Mouse (Mus musculus) gastrocnemius, postnatal 25 days (tissue): ENCODE measurements around the gene Itsn1. TPM values are rescaled to one million over a fixed set of nuclear protein-coding genes. Genes with fewer than 3 reads are reported as not detected.

Experiments
- DNase-seq: peaks from one replicate; pipeline ENCODE4 v3.0.0; 2022
- total RNA-seq, 2 experiments: library from RNA; stranded (reverse); gene quantifications; 1 replicate in 1 of 2; 2 replicates in 1 of 2; pipeline ENCODE4 v1.2.3; 2021

Gene Itsn1
- total RNA-seq, 2 experiments from 2014 or later: 55.3 to 60.5 TPM

DNA sequence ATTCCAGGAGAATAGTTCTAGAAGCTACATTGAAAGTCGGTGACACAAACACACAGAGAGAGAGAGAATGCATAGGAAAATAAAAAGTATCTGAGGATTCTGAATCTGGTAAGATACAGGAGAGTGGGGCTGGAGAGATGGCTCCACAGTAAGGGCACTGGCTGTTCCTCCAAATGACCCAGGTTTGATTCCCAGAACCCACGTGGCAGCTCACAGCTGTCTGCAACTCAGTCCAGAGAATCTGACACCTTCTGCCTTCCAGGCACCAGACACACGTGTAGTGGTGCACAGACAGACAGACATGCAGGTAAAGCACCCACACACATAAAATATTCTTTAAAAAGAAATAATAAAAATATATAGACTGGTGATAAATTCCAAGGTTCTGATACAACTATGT is 144.6 kb downstream of the Itsn1 start:
- DNase-seq: peak; percentile 48

DNA sequence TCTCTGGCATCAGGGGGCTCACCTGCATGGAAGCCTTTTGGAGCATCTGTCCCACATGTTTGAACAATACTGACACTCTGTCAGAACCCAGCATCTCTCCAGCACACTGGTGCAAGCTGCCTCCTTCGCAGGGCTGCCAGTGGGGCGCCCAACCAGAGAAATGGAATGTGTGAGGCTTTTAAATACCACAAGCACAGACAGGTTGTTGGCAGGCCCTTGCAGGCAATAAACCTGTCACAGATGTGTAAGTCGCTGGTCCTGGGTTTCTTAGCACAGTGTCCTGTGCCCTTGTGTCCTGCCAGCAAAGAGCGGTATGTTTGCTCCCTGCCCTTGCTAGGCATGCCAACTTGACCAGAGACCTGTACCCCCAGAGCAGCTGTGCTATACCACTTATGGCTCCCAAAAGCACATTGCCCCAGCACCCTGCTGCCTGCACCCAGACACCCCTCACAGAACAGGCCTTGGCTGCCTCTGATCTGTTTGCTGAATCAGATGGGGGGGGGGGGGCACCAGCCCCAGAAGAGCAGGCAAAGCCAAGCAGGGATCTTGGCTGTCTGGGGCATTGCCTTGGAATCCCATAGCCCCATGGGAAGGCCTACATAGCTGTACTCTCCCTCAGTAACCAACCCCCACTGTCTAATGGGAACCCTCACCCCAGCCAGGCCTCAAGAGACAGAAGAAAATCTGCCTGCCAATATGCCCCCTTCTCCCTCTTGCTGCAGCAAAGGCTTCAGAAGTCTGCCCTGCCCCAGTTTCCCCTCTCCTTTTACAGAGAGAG is 146.7 kb downstream of the Itsn1 start:
- peak; percentile 84 for DNase-seq

DNA sequence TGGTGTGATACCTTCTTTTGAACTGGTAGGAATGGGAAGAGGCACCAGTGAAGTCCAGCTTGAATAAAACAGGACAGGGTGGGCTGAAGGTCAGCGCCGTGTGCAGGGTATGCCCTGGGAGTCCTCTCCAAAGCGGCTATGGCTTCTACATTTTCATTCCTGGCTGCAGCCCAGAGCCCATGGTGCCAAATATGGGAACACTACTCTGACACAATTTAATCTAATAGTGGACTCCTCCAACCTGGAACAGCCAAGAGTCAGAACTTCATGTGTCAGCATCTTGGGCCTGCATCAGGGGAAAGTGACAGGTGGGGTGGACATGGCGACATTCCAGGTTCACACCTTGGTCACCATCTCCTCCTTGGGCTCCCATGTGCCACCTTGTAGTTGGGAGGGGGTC is 147.4 kb downstream of the Itsn1 start:
- DNase-seq: no peak

DNA sequence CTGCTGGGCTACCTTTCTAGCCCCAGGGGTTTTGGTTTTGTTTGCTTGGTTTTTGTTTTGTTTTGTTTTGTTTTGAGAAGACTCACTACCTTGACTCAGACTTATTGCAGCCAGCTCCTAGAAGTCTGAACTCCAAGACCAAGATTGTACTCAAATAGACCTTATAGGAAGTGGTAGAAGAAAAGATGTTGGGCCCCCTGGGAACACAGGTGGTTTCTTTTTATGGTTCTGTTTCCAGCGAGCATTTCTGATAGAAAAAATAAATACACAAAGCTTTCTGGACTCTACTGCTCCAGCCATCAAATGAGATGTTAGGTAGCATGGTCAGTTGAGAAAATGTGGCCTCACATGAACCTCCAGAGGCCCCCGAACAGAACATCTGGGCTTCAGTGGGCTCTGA is 150.0 kb downstream of the Itsn1 start:
- DNase-seq: no peak

DNA sequence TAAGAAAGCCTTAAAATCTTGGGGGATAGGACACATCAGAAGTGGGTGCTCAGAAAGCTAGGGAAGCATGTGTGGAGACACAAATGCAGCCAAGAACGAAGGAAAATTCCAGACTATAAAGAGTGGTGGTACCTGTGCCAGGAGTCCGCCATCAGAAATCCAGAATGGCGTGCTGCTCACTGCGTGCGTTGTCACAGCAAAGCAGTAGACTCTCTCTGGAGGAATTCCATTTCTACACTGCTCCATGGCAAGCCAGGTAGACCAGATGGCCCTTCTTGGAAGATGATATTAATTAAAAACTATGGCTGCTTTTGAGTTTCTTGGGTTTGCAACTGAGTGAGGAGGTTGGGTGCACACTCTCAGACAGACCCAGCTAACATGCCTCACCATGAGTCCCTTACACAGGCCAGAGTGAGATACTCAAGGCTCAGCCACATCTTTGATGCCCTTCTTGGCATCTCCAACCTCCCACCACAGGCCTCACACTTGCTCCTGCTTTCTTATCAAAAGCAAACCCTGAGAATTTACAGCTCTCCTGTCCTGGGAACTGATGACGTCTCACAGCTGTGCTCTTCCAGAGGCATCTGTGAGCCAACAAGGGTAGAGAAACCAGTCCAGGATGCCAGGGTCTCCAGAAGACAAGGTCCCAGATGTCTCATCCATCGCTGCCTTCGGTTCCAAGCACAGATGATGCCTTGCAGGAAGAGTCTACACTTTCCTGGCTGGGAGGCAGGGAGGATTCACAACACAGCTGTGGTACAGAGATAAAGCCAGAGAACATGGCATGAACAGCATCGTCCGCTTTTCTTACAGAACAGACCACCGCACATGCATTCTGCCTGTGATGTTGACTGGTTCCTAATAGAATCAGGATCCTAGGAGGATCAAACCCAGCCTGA is 152.0 kb downstream of the Itsn1 start:
- DNase-seq: no peak

DNA sequence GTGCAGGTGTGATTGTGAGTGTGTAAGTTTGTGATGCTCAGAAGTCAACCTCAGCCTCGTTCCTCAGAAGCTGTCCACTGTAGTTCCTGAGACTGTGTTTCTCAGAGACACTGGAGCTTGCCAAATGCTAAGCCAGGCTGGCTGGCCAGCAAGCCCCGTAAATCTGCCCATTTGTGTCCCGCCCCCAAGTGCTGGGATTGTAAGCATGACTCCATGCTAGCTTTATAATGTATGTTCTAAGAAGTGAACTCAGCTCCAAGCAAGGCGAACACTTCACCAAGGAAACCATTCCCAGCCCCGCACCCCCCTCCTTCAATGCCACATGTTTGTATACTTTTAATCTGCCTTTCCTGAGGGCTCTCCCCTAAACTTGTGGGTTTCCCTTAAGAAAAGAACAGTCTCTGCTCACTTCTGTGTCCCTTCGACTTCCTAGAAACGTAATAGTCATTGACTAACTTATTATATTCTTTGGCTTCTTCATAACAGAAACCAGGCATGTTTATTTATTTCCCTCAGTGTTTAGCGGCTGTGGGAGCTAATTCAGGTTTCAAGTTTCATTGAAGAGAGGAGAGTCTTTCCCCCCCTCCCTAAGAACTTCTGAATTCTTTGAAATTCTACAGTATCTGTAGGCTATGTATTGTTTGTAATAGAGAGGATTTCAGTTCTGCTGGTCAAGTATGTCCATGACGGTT is 153.2 kb downstream of the Itsn1 start:
- no peak for DNase-seq

DNA sequence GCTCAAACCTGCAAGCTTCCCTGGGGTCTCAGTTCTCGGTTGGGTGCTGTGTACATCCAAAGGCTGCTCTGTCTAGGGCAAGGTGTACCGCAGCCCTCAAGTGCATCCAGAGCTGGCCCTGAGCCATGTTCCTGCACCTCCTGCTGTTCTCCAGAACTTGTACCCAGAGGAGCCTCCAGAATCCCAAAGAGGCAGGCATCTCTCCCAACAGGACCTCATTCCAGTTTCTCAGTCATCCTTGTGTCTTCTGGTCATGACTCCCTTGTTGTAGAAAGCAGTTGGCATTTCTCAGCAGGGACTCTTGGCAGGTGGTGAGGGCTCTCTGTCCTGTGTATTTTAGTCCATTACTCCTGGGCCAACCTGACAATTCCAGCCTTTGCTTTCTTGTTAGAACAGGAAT is 154.6 kb downstream of the Itsn1 start:
- no peak for DNase-seq

DNA sequence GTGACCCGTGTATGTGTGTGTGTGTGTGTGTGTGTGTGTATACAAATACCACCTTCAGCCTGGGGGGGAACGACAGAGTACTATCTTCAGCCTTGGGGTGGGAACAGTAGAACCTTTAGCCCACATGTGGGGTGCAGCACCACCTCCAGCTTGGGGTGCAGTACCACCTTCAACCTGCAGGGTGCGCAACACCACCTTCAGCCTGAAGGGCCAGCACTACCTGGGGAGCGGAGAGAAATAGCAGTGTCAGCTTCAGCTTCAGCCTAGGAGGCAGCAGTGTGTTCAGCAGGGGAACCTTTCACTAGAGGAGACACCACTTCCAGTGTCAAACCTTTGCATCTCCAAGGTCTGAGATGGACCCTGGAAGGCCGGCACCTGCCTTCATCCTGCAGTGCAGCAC is 155.1 kb downstream of the Itsn1 start:
- no peak for DNase-seq

DNA sequence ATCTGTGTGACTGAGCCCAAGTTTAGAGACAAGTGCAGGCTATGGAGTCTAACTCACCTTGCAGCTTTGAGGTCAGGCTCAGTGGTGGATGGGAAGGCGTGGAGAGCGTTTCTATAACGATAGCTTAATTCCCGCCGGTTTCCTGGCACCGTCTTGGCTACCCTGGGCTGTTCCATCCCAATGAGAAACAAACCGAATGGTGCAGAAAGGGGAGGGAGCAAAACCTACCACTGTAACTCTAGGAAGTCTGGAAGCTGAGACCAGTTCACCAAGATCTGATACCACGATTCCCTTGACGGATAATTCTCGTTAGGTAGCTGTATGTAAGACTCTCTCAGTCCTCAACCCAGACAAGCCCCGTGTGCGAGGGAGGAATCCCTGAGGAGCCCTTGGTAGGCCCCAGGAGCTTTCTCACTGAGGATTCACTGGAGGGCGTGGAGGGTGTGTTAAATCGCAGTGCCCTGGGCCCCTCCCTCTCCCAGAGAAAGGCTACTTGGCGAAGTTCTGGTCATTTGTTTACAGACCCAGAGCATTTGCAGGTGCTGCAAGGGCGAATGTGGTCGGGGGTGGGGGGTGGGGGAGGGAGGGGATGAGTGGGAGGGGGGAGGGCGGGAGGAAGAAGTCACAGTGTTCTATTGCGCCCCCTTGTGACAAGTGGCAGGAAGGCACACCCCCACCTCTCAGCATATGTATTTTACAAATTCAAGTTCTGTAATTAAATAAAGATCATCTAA is 156.5 kb downstream of the Itsn1 start:
- DNase-seq: no peak

DNA sequence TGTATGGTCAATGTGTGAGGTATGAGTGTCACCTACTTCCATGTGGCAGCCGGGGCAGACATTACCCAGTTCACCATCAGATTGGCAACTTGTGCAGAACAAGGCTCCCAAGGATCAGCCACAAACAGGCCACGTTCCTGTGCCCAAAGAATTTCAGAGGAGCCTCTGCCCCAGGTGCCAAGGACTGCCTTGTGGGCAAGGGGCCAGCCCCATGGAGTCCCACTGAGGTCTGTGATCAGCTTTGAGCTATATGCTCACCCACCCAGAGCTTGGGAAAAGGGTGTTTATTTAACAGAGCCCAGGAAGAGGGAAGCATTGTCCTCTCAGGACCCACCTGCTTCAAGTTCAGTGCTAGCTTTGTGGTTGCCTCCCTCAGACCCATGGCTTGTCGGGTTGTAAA is 159.3 kb downstream of the Itsn1 start:
- DNase-seq: no peak

DNA sequence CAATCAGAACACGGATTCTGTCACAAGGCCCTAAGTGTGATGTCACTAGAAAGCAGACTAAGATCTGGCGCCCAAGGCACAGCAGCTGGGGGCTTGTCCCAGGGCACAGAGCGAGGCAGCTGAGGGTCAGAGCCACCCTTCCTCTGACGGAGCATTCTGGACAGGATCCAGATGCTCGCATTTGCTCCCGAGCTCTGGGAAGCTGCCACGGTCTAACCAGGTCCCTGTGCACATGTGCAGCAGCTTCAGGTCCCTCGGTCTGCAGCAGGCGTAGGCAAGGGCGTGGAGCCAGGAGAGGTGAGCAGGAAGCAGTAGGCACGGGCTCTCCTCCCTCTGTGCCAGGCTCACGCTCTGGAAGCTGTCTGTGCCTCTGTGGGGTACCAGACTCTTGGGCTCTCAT is 160.8 kb downstream of the Itsn1 start:
- DNase-seq: no peak

DNA sequence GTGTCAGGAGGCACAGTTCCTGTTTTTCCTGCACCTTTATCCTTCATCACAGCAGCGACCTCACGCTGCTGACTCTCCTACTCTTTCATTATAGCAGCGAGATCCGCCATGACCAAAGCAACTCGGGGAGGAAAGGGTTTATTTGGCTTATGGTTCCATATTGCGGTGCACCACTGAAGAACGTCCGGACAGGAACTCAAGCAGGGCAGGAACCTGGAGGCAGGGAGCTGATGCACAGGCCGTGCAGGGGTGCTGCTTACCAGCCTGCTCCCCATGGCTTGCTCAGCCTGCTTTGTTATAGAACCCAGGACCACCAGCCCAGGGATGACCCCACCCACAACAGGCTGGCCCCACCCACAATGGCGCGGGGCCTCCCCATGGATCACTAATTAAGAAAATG is 162.1 kb downstream of the Itsn1 start:
- DNase-seq: no peak

DNA sequence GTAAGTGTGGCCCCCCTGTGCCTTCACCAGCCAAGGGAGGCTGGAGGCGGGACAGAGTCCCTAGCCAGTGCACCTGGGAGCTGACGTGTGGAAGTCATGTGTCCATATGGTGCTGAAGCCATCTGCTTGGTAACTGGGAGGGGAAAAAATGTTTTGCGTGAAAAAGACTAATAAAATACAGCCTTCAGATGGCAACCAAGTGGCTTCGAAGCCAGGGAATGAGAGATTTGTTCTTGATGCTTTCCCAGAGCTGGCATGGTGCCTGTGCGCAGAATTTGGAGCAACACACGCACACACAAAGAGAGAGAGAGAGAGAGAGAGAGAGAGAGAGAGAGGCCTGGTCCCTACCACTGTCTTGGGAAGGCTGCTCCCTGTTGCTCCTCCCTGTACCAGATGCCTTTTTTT is 167.3 kb downstream of the Itsn1 start:
- DNase-seq: no peak

DNA sequence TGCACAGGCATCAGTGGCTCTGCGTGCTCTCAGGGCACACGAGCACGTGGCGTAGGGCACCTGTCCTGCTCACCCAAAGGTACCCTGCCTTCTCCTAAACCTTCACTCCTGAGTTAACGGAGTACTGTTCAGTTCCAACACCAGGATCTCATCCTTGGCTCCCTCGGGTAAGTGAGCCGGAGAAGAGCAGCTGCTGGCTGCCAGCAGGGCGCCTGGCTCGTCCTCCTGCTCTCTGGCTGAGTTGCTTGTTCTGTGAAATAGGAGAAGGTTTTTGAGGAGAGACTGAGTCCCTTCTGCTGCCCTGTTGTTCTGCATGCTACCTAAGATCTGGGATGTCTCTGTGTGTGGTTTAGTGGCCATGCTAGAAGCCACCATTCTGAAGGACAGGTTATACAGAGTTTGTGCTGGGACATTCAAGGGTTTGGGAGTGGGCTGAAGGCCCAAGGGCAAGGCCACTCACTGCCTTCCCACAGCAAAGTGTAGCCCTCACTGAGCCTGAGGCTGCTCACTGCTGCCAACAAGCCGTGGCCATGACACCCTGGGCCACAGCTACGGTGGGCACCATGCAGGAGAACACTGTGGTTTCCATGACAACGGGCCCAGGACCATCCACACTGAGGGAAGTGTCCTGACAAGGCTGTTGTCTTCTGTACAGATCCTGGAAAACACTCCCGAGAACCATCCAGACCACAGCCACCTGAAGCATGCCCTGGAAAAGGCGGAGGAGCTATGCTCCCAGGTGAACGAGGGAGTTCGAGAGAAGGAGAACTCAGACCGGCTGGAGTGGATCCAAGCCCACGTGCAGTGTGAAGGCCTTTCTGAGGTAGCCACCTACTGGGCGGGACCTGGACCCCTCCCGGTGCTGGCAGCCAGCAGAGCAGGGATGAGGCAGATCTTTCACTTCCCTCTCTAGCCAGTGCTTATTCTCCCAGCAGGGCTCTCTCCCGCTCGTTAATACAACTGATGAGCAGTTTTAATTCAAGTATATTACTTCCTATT is 170.1 kb downstream of the Itsn1 start:
- peak; percentile 70 for DNase-seq

DNA sequence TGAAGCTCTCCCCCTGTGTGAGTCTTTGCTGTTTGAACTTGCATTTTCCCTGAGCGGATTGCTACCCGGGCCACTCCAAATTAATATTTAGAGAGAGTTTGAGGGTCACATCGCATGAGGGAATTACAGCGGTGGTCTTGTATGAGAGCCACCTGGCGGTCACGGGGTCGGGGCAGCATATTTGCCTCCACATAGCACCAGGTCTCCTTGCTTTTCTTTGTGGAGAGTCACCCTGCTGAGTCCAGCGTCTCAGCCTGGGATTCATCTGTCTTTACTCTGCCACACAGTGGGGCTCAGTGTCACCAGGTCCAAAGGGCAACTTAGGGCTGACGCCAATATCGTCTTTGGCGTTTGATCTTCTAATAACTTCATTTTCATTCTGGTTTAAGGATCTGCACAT is 171.2 kb downstream of the Itsn1 start:
- no peak for DNase-seq

DNA sequence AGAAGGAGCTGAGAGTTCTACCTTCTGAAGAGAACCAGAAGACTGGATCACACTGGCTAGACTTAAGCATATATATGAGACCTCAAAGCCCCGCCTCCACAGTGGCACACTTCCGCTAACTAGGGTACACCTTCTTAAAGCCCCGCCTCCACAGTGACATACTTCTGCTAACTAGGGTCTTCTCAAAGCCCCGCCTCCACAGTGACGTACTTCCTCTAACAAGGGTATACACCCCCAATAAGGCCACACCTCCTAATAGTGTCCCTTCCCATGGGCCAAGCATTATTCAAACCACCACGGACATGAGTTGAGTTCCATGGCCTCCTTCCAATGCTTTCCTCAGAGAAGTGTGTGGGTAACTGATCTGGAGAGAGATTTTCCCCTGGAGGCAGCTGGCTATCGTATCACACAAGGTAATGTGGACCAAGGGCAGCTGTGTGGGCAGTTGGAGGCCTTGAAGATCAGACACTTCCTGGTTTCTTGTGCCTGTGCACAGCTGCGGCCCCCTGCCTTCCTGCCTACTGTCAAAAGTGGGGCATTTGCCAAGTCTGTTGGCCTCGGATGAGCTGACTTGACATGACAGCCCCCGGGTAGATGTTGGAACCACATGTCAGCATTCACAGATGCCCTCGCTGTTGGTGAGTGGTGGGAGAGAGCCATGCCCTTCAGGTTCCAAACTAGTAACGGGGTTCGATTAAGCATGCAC is 174.9 kb downstream of the Itsn1 start:
- no peak for DNase-seq

DNA sequence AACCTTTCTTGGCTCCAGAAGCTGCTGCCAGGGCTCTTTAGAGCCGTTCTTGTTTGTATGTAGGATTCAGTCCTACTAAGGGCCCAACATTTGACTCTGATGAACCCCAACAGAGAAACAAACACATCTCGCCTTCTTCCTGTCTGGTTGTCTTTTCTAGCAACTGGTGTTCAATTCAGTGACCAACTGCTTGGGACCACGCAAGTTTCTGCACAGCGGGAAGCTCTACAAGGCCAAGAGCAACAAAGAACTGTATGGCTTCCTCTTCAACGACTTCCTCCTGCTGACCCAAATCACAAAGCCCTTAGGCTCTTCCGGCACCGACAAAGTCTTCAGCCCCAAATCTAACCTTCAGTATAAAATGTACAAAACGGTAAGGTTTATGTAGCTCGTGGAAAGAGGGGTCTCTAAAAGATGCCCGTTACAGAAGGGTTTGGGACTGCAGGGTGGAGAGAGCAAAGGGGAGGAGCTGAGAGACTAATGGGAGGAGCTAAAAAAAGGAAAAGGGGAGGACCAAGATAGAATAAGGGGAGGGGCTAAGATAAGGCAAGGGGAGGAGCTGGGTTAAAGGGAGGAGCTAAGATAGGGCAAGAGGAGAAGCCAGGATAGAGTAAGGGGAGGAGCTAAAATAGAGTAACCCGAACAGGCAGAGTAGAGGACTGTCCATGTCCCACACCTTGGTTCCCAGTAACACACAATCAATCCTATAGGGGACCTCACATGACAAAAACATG is 176.2 kb downstream of the Itsn1 start:
- no peak for DNase-seq

DNA sequence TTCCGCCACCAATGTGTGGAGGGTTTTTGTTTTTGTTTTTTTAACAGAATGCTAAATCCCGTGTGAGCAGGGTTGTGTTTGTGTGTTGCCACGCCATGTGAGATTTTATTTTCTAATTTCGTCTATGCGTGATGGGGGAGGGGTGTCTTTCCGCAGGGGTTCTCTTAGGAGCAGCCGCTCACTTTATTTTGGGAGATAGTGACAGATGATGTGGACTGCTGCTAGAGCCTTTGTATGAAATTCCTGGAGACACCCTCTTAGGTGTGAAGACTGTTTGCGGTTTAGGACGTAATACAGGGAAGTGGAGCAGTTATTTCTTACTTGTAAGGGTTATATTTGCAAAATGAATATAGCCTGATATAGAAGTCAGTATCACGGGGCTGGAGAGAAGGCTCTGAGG is 176.9 kb downstream of the Itsn1 start:
- DNase-seq: no peak

DNA sequence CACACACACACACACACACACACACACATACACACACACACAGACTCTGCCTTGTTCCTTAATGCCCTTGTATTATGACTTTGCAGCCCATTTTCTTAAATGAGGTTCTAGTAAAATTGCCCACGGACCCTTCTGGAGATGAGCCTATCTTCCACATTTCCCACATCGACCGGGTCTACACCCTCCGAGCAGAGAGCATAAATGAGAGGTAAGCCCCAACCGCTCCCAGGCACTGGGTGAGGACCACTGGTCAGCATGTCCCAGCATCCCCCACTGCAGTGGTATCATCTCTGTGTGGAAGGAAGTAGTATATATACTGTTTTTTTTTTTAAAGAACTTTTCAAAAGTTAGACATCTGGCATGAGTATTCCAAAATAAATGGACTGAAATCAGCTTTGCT is 177.6 kb downstream of the Itsn1 start:
- no peak for DNase-seq

DNA sequence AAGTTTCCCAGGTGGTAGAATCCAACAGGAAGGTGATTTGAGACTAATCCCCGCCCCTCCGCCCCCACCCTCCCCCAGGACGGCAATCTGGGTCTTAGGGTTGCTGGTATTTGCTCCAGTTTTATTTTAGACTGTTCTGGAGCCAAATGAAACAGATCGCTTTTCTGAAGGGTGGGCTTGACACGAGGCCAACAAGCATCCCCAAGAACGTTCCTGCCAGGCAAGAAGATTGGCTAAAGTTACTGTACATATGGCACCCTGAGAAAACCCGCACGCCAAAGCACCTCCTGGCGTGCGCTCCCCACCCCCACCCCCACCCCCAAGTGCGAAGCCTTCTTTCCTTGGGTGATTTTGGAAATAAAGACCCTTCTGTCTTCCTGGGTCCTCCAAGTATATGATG is 178.1 kb downstream of the Itsn1 start:
- DNase-seq: no peak
